Mouse (Mus musculus) heart, embryonic 16.5 days (tissue): ENCODE data around the gene Rab19. TPM values are rescaled to one million over a fixed set of nuclear protein-coding genes. Genes with fewer than 3 reads are reported as not detected.
"Not testable (repeated sequence)": the region's sequence is repeated elsewhere in the genome, so short reads cannot be mapped to it uniquely, and the experiment has no call there.

Experiments used
- ATAC-seq: fragments of 200-750 bp; cut with Nextera tagmentation; replicated peaks from 2 replicates; pipeline ENCODE4 v1.8.0; 2017; ENCODE audit warnings: moderate number of reproducible peaks; ENCODE audit not compliant: insufficient read depth, low FRiP score; ENCODE audit errors: extremely low read depth
- H3K27ac ChIP-seq: fragments of 300-500 bp; sonication (generic); 2 replicates; pipeline ENCODE4 v1.5.1; 2014; ENCODE audit warnings: mild to moderate bottlenecking, low read length, control low read depth, moderate library complexity
- H3K27me3 ChIP-seq: fragments of 300-500 bp; sonication (generic); 2 replicates; pipeline ENCODE4 v1.6.1; 2014; ENCODE audit warnings: low read length, mixed read lengths; ENCODE audit not compliant: control insufficient read depth, insufficient read depth
- H3K36me3 ChIP-seq: fragments of 300-500 bp; sonication (generic); 2 replicates; pipeline ENCODE4 v1.6.1; 2014; ENCODE audit not compliant: control insufficient read depth, insufficient read depth
- H3K4me1 ChIP-seq: fragments of 300-500 bp; sonication (generic); 2 replicates; pipeline ENCODE4 v1.6.1; 2014; ENCODE audit warnings: low read length, mixed read lengths; ENCODE audit not compliant: control insufficient read depth, insufficient read depth
- H3K4me2 ChIP-seq: fragments of 300-500 bp; sonication (generic); 2 replicates; pipeline ENCODE4 v1.6.1; 2014; ENCODE audit warnings: low read depth, mild to moderate bottlenecking, control low read depth, low read length
- H3K4me3 ChIP-seq: fragments of 300-500 bp; sonication (generic); 2 replicates; pipeline ENCODE4 v1.5.1; 2014; ENCODE audit warnings: mild to moderate bottlenecking, control low read depth, low read length
- H3K9ac ChIP-seq: fragments of 300-500 bp; sonication (generic); 2 replicates; pipeline ENCODE4 v1.6.1; 2014; ENCODE audit warnings: low read length, control low read depth
- H3K9me3 ChIP-seq: fragments of 300-500 bp; sonication (generic); replicated peaks from 2 replicates; pipeline ENCODE4 v1.6.1; 2016; ENCODE audit warnings: low read length; ENCODE audit not compliant: control insufficient read depth
- whole genome bisulfite sequencing: fragments of 180-500 bp; shearing (Covaris S2); extraction: QIAGEN DNeasy Blood & Tissue Kit; methylation state at CpG from one replicate; pipeline ENCODE4 v1.1.7; 2014; 5-methylcytosine and 5-hydroxymethylcytosine counted together
- polyA plus RNA-seq: library from polyadenylated mRNA; unstranded; fragments of >200 nt; fragmentation: Nextera tagmentation; extraction: Ambion mirVana; gene quantifications from 2 replicates; pipeline ENCODE4 v1.2.1, GENCODE M21; 2015

The Rab19 gene
- polyA plus RNA-seq, 1 experiment from 2014 or later: 1.9 TPM

- Histone ChIP-seq H3K4me1 (no peaks in the 10 kb centered on the region), H3K9ac (no peak overlapping the region), H3K27me3 (no peaks in the 10 kb centered on the region), H3K4me2 (no peak overlapping the region), H3K27ac (peak overlapping the region; percentile 14; the same call in 1 of the 2 replicates), H3K4me3 (no peak overlapping the region), H3K36me3 (0 out of 2 replicates have a peak, but pooled peaks cover 10% of the 10 kb centered on the region), H3K9me3 (no peaks in the 10 kb centered on the region)
- ATAC-seq: no peak
- 49% methylated on average over 4 of the region's 4 CpGs for WGBS
Observed at GRCm38 (mm10) chr6:39347880-39348814, 32.8 kb upstream of the Rab19 start.

DNA sequence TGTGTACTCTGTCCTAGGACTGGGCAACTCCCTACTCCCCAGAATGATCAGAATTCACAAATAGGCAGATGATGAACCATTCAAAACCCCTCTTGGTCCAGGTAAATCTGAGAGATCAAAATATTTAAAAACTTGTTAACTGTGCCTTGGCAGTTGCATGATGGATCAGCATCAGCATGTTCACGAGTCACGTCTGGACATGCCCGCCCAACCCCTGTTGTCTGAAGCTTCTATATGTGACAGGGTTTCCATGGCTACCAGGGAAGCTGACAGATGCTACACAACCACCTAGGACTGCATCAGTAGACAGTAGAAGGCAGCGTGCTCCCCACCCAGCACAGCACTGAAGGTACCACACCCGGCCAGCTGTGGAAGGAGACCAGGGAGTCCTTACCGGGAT is 32.0 kb upstream of the Rab19 start:
- Histone ChIP-seq H3K4me2 (no peak overlapping the region), H3K36me3 (peaks cover 11% of the 10 kb centered on the region; the same call in 1 of the 2 replicates), H3K4me3 (no peak overlapping the region), H3K27me3 (no peaks in the 10 kb centered on the region), H3K4me1 (no peaks in the 10 kb centered on the region), H3K9me3 (no peaks in the 10 kb centered on the region), H3K9ac (no peak overlapping the region), H3K27ac (no peak overlapping the region)
- no peak for ATAC-seq
- 87% methylated on average over 6 of the region's 6 CpGs for WGBS

- H3K4me1 ChIP-seq, H3K9me3 ChIP-seq, H3K4me2 ChIP-seq, H3K27me3 ChIP-seq, H3K4me3 ChIP-seq, H3K9ac ChIP-seq, H3K27ac ChIP-seq, ATAC-seq: not testable (repeated sequence)
- H3K36me3 ChIP-seq: peaks cover 13% of the 10 kb centered on the region; the same call in 1 of the 2 replicates
- WGBS: 97% methylated on average over 9 of the region's 9 CpGs
Observed at GRCm38 (mm10) chr6:39359207-39359606, 21.8 kb upstream of the Rab19 start.

GRCm38 (mm10) chr6:39362684-39363083 is 18.3 kb upstream of the Rab19 start:
- Histone ChIP-seq H3K27me3 (no peaks in the 10 kb centered on the region), H3K4me2 (no peak overlapping the region), H3K4me1 (no peaks in the 10 kb centered on the region), H3K27ac (no peak overlapping the region), H3K36me3 (peaks cover 13% of the 10 kb centered on the region; the same call in 1 of the 2 replicates), H3K9ac (no peak overlapping the region), H3K4me3 (no peak overlapping the region), H3K9me3 (no peaks in the 10 kb centered on the region)
- ATAC-seq: no peak
- WGBS: 92% methylated on average over 2 of the region's 2 CpGs

DNA sequence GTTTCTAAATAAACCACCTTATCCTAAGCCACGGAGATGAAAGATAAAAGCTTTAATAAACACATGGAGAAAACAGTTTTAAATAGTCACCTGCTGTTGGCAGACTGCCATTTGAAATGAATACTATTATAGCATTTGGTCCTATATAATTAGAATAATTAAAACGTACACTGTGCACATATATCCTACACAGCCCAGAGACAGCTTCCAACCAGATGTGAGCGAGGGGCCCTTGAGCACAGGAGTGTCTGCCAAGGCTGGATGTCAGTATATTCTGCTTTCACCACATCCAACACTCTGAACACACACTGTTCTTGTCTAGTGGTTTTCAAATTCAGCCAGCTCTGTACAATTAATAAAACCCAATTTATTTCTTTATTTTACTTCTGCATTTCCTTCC is 11.3 kb upstream of the Rab19 start:
- ATAC-seq: no peak
- no peak overlapping the region for H3K4me3 ChIP-seq
- H3K36me3 ChIP-seq: peaks cover 10% of the 10 kb centered on the region; the same call in 1 of the 2 replicates
- WGBS: 61% methylated on average over 3 of the region's 3 CpGs
- H3K4me2 ChIP-seq: no peak overlapping the region
- H3K4me1 ChIP-seq: peaks cover 4% of the 10 kb centered on the region; the same call in 1 of the 2 replicates
- H3K27ac ChIP-seq: no peak overlapping the region
- H3K9me3 ChIP-seq: no peaks in the 10 kb centered on the region
- no peaks in the 10 kb centered on the region for H3K27me3 ChIP-seq
- no peak overlapping the region for H3K9ac ChIP-seq

GRCm38 (mm10) chr6:39372042-39372441 is 8.9 kb upstream of the Rab19 start:
- no peak for ATAC-seq
- peaks cover 5% of the 10 kb centered on the region; the same call in 1 of the 2 replicates for H3K36me3 ChIP-seq
- no peaks in the 10 kb centered on the region for H3K9me3 ChIP-seq
- no peak overlapping the region for H3K4me3 ChIP-seq
- H3K9ac ChIP-seq: no peak overlapping the region
- H3K27ac ChIP-seq: peak overlapping the region; percentile 27; the same call in 1 of the 2 replicates
- H3K27me3 ChIP-seq: no peaks in the 10 kb centered on the region
- H3K4me1 ChIP-seq: peaks cover 12% of the 10 kb centered on the region; the same call in 1 of the 2 replicates
- H3K4me2 ChIP-seq: no peak overlapping the region

DNA sequence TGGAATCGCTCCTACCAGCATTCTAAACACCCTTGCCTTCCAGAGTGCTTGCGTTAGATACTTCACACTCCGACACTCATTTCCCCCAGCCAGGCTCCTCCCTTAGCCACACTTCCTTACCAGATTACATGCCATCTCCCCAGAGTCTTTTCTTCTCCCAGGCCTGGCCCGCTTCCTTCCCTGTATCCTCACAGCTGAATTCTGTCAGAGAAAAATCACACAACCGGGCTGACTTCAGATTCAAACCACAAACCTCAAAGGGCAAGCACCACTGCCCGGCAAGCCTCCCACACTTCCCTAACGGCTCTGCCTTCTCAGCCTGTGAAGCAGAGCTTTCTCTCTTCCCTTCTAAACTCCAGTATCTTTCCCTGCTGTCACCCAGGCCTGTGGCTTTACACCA is 8.2 kb upstream of the Rab19 start:
- no peak overlapping the region for H3K4me3 ChIP-seq
- H3K4me1 ChIP-seq: peaks cover 13% of the 10 kb centered on the region
- no peak overlapping the region for H3K9ac ChIP-seq
- peaks cover 5% of the 10 kb centered on the region; the same call in 1 of the 2 replicates for H3K36me3 ChIP-seq
- H3K4me2 ChIP-seq: no peak overlapping the region
- H3K27me3 ChIP-seq: no peaks in the 10 kb centered on the region
- 28% methylated on average over 7 of the region's 7 CpGs for WGBS
- H3K27ac ChIP-seq: peak overlapping the region; percentile 24
- no peaks in the 10 kb centered on the region for H3K9me3 ChIP-seq
- ATAC-seq: no peak

DNA sequence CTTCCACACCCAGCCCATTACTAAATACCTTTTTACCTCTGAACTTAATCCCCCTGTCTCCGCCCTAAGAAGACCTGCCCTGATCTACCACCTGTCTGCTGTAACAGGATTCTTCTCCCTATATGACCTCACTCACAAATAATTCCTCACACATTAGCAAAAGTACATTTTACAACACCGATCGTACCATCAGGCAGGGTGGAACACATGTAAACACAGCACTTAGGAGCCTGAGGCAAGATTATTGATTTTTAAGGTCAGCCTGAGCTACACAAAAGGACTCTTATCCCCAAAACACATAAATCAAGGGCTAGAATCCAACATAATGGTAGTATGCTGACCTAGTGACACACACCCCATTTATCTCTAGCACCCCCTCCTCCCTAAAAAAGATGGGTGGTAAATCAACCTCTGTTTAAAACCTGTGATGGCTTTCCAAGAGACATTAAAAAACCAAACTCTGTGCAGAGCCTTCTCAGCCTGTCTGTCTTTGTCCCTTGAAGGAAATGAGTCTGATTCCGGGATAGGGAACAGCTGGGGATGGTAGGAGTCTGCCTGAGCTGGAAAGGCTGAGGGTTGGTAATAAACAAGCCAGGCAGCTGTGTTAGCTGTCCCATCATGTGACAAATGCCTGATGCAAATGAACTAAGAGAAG is 7.5 kb upstream of the Rab19 start:
- Histone ChIP-seq H3K4me1 (peaks cover 15% of the 10 kb centered on the region), H3K36me3 (peaks cover 5% of the 10 kb centered on the region; the same call in 1 of the 2 replicates), H3K9ac (no peak overlapping the region), H3K27ac (peak overlapping the region; percentile 24), H3K4me3 (no peak overlapping the region), H3K9me3 (no peaks in the 10 kb centered on the region), H3K27me3 (no peaks in the 10 kb centered on the region), H3K4me2 (no peak overlapping the region)
- ATAC-seq: no peak
- 71% methylated on average over 4 of the region's 4 CpGs for WGBS

DNA sequence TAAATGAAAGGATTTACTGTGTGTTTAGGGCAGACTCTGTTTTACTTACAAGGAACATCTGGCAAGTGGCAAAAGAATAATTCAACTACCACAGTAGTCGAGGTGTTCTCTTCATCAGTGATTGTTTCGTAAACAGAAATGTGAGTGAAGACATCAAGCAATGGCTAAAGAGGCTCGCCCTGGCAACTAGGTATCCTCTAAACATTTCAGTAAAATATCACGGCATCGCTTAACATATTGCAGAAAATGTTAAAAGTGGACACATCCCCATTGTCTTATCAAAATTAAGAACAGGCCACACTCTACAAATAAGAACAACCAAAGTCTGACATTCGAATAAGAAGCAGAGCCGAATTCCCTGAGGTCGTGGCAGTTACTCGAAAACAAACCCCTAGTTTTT is 4.2 kb upstream of the Rab19 start:
- peak overlapping the region; percentile 94 for H3K9ac ChIP-seq
- no peaks in the 10 kb centered on the region; the same call in 1 of the 2 replicates for H3K27me3 ChIP-seq
- peaks cover 5% of the 10 kb centered on the region; the same call in 1 of the 2 replicates for H3K36me3 ChIP-seq
- WGBS: 17% methylated on average over 9 of the region's 9 CpGs
- no peaks in the 10 kb centered on the region for H3K9me3 ChIP-seq
- peak overlapping the region; percentile 82 for H3K4me3 ChIP-seq
- peaks cover 19% of the 10 kb centered on the region for H3K4me1 ChIP-seq
- ATAC-seq: no peak
- no peak overlapping the region for H3K27ac ChIP-seq
- H3K4me2 ChIP-seq: peak overlapping the region; percentile 79
